Mouse (Mus musculus): ENCODE measurements around the gene Spats2l. TPM values are rescaled to one million over a fixed set of nuclear protein-coding genes. Genes with fewer than 3 reads are reported as not detected.

Spats2l gene
- total and polyA plus RNA-seq, 3 experiments, result 0.09 to 0.77 (median 0.34) TPM

DNA sequence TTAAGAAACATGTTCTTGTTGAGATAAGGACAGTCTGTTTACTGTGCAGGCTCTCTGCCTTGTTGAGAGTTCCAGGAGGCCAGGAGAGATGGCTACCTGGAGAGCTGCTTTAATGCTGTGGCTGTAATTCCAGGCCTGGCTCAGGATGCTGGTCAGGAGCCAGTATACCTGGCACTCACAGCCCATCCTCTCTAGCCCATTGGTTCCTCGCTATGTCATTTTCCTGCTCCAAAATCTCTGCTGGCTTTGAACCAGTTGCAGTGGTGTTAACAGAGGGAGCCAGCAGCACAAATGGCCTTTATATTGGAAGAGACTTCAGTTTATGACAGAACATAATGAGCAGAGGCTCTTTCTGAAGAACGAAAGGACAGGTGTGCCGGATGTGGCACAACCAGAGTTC, 127.5 kb downstream of the Spats2l start:
- no peaks in the 10 kb centered on the region for H3K9me3 ChIP-seq (replicated peaks; ENCODE audit: low read length)
- DNase-seq (ENCODE audit: extremely low read depth), result no peak
- no peak overlapping the region for H3K27ac ChIP-seq (ENCODE audit: insufficient read depth, low read depth)
- H3K27me3 ChIP-seq (replicated peaks), result no peaks in the 10 kb centered on the region
- H3K4me2 ChIP-seq (ENCODE audit: insufficient read depth, low read depth, poor library complexity, severe bottlenecking), result no peak overlapping the region
- no peak overlapping the region for H3K9ac ChIP-seq (ENCODE audit: insufficient read depth, low read depth)
- in situ Hi-C loops (cut with MboI; ENCODE audit: low pct_ligation_motif_present, low pct_unique_long_range_greater_than_20kb, low sequenced_read_pairs) (no loop called here), dilution Hi-C loops (cut with MboI; ENCODE audit: extremely low pct_ligation_motif_present, extremely low pct_unique_long_range_greater_than_20kb, low sequenced_read_pairs) (no loop called here)
- no peaks in the 10 kb centered on the region for H3K36me3 ChIP-seq (replicated peaks in 1 of 2; ENCODE audit: control insufficient read depth in 1 of 2, insufficient read depth in 1 of 2, low read length in 1 of 2)
- TF ChIP-seq USF2 (conservative IDR thresholded peaks at IDR 0.05; ENCODE audit: low read depth, low read length), result no peak
- H3K4me1 ChIP-seq (ENCODE audit: control insufficient read depth in 1 of 2, insufficient read depth in 2 of 2), result peaks cover 0 to 6% of the 10 kb centered on the region in 2 experiments; a peak in 1 of 4 replicates
- no peak overlapping the region for H3K4me3 ChIP-seq (replicated peaks in 1 of 3; ENCODE audit: low read depth in 2 of 3, low read length in 2 of 3, poor library complexity in 1 of 3)
- H3K79me2 ChIP-seq (replicated peaks; ENCODE audit: control insufficient read depth, extremely low read depth, insufficient read depth, poor library complexity, severe bottlenecking), result no peaks in the 10 kb centered on the region

DNA sequence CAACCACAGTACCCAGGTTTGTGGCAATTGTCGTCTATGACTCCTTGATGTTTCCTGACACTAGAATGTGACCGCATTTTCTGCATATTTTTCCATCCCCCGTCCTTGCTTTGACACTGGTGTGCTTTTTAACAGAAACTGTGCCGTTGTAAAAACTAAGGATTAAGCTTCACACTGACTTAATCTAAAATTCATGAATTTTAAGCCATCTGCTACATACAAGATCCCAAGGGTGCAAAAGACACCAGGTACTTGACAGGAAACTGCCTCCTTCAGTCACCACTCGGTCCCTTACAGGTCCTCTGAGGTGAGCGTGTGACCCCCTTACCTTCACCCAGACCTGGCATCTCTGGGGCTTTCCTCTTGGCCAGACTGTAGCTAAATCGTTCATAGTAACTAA, 129.8 kb downstream of the Spats2l start:
- H3K27me3 ChIP-seq (replicated peaks), result no peaks in the 10 kb centered on the region
- H3K36me3 ChIP-seq (replicated peaks in 1 of 2; ENCODE audit: control insufficient read depth in 1 of 2, insufficient read depth in 1 of 2, low read length in 1 of 2), result no peaks in the 10 kb centered on the region
- DNase-seq (ENCODE audit: extremely low read depth), result no peak
- TF ChIP-seq EP300 (IDR thresholded peaks at IDR 0.05; ENCODE audit: low read length) (peak; percentile 27; the same call in 1 of the 2 replicates), ZC3H11A (IDR thresholded peaks at IDR 0.05; ENCODE audit: low read depth, low read length) (no peak), CHD2 (IDR thresholded peaks at IDR 0.05; ENCODE audit: low read length) (peak; percentile 28; the same call in 1 of the 2 replicates)
- no peak overlapping the region for H3K27ac ChIP-seq (ENCODE audit: insufficient read depth, low read depth)
- H3K4me3 ChIP-seq (replicated peaks in 1 of 3; ENCODE audit: low read depth in 2 of 3, low read length in 2 of 3, poor library complexity in 1 of 3), result no peak overlapping the region
- H3K4me2 ChIP-seq (ENCODE audit: insufficient read depth, low read depth, poor library complexity, severe bottlenecking), result no peak overlapping the region
- H3K9ac ChIP-seq (ENCODE audit: insufficient read depth, low read depth), result no peak overlapping the region
- no peaks in the 10 kb centered on the region for H3K9me3 ChIP-seq (replicated peaks; ENCODE audit: low read length)
- dilution Hi-C loops (cut with MboI; ENCODE audit: extremely low pct_ligation_motif_present, extremely low pct_unique_long_range_greater_than_20kb, low sequenced_read_pairs) (no loop called here), in situ Hi-C loops (cut with MboI; ENCODE audit: low pct_ligation_motif_present, low pct_unique_long_range_greater_than_20kb, low sequenced_read_pairs) (no loop called here)
- H3K4me1 ChIP-seq (ENCODE audit: control insufficient read depth in 1 of 2, insufficient read depth in 2 of 2), result peaks cover 0 to 12% of the 10 kb centered on the region in 2 experiments; a peak in 1 of 4 replicates
- no peaks in the 10 kb centered on the region for H3K79me2 ChIP-seq (replicated peaks; ENCODE audit: control insufficient read depth, extremely low read depth, insufficient read depth, poor library complexity, severe bottlenecking)

- H3K4me2 ChIP-seq (ENCODE audit: insufficient read depth, low read depth, poor library complexity, severe bottlenecking), result no peak overlapping the region
- no peak overlapping the region for H3K4me3 ChIP-seq (replicated peaks in 1 of 3; ENCODE audit: low read depth in 2 of 3, low read length in 2 of 3, poor library complexity in 1 of 3)
- H3K79me2 ChIP-seq (replicated peaks; ENCODE audit: control insufficient read depth, extremely low read depth, insufficient read depth, poor library complexity, severe bottlenecking), result no peaks in the 10 kb centered on the region
- H3K36me3 ChIP-seq (replicated peaks in 1 of 2; ENCODE audit: control insufficient read depth in 1 of 2, insufficient read depth in 1 of 2, low read length in 1 of 2), result no peaks in the 10 kb centered on the region
- H3K27ac ChIP-seq (ENCODE audit: insufficient read depth, low read depth), result no peak overlapping the region
- DNase-seq (ENCODE audit: extremely low read depth), result no peak
- H3K4me1 ChIP-seq (ENCODE audit: control insufficient read depth in 1 of 2, insufficient read depth in 2 of 2), result peaks cover 0 to 12% of the 10 kb centered on the region in 2 experiments; a peak in 1 of 4 replicates
- H3K27me3 ChIP-seq (replicated peaks), result no peaks in the 10 kb centered on the region
- dilution Hi-C loops (cut with MboI; ENCODE audit: extremely low pct_ligation_motif_present, extremely low pct_unique_long_range_greater_than_20kb, low sequenced_read_pairs), result no loop called here
- no peaks in the 10 kb centered on the region for H3K9me3 ChIP-seq (replicated peaks; ENCODE audit: low read length)
- in situ Hi-C loops (cut with MboI; ENCODE audit: low pct_ligation_motif_present, low pct_unique_long_range_greater_than_20kb, low sequenced_read_pairs), result no loop called here
- TF ChIP-seq JUN (IDR thresholded peaks at IDR 0.05; ENCODE audit: insufficient read depth, low read depth, low read length) (no peak), MAX (IDR thresholded peaks at IDR 0.05; ENCODE audit: low read length) (no peak), RCOR1 (conservative IDR thresholded peaks at IDR 0.05; ENCODE audit: low read depth, low read length) (no peak)
- no peak overlapping the region for H3K9ac ChIP-seq (ENCODE audit: insufficient read depth, low read depth)
These were observed 131.9 kb downstream of the Spats2l start for GRCm38 (mm10) chr1:57905912-57906311.

- in situ Hi-C loops (cut with MboI; ENCODE audit: low pct_ligation_motif_present, low pct_unique_long_range_greater_than_20kb, low sequenced_read_pairs), result no loop called here
- TF ChIP-seq ELF1 (IDR thresholded peaks at IDR 0.05; ENCODE audit: low read depth, low read length), result no peak
- no peak for TF ChIP-seq MAFK (IDR thresholded peaks at IDR 0.05; ENCODE audit: insufficient replicate concordance, low read length)
- TF ChIP-seq MAZ (IDR thresholded peaks at IDR 0.05; ENCODE audit: low read depth, low read length), result no peak
- no peak for TF ChIP-seq EP300 (IDR thresholded peaks at IDR 0.05; ENCODE audit: low read length)
- no peak for TF ChIP-seq PAX5 (IDR thresholded peaks at IDR 0.05; ENCODE audit: low read length)
- no peak for TF ChIP-seq MEF2A (IDR thresholded peaks at IDR 0.05; ENCODE audit: borderline replicate concordance, low read depth, low read length)
- TF ChIP-seq CTCF (conservative IDR thresholded peaks at IDR 0.05 in 1 of 2, IDR thresholded peaks at IDR 0.05 in 1 of 2; ENCODE audit: low read depth in 2 of 2, low read length in 2 of 2), result no peak
- TF ChIP-seq IRF4 (IDR thresholded peaks at IDR 0.05; ENCODE audit: low read depth, low read length), result no peak
- no peak for TF ChIP-seq GABPA (IDR thresholded peaks at IDR 0.05; ENCODE audit: insufficient replicate concordance, low read depth, low read length)
- TF ChIP-seq MYC (IDR thresholded peaks at IDR 0.05; ENCODE audit: low read depth, low read length), result no peak
- TF ChIP-seq POLR2A (IDR thresholded peaks at IDR 0.05; ENCODE audit: low read depth, low read length), result no peak
- no peak for TF ChIP-seq ZMIZ1 (IDR thresholded peaks at IDR 0.05; ENCODE audit: low read depth, low read length)
- TF ChIP-seq TCF12 (IDR thresholded peaks at IDR 0.05; ENCODE audit: low read depth, low read length), result no peak
- TF ChIP-seq ETS1 (conservative IDR thresholded peaks at IDR 0.05; ENCODE audit: low read depth, low read length), result no peak
- TF ChIP-seq MXI1 (IDR thresholded peaks at IDR 0.05; ENCODE audit: low read depth, low read length), result no peak
These were observed 132.3 kb downstream of the Spats2l start for GRCm38 (mm10) chr1:57906312-57906711.

More at GRCm38 (mm10) chr1:57906312-57906711, 132.3 kb downstream of the Spats2l start:
- H3K4me3 ChIP-seq (replicated peaks in 1 of 3; ENCODE audit: low read depth in 2 of 3, low read length in 2 of 3, poor library complexity in 1 of 3), result no peak overlapping the region
- DNase-seq (ENCODE audit: extremely low read depth), result no peak
- H3K79me2 ChIP-seq (replicated peaks; ENCODE audit: control insufficient read depth, extremely low read depth, insufficient read depth, poor library complexity, severe bottlenecking), result no peaks in the 10 kb centered on the region
- no peak overlapping the region for H3K4me2 ChIP-seq (ENCODE audit: insufficient read depth, low read depth, poor library complexity, severe bottlenecking)
- no peaks in the 10 kb centered on the region for H3K27me3 ChIP-seq (replicated peaks)
- H3K4me1 ChIP-seq (ENCODE audit: control insufficient read depth in 1 of 2, insufficient read depth in 2 of 2), result peaks cover 0 to 12% of the 10 kb centered on the region in 2 experiments; a peak in 1 of 4 replicates
- dilution Hi-C loops (cut with MboI; ENCODE audit: extremely low pct_ligation_motif_present, extremely low pct_unique_long_range_greater_than_20kb, low sequenced_read_pairs), result no loop called here
- H3K9me3 ChIP-seq (replicated peaks; ENCODE audit: low read length), result no peaks in the 10 kb centered on the region
- H3K36me3 ChIP-seq (replicated peaks in 1 of 2; ENCODE audit: control insufficient read depth in 1 of 2, insufficient read depth in 1 of 2, low read length in 1 of 2), result no peaks in the 10 kb centered on the region
- H3K27ac ChIP-seq (ENCODE audit: insufficient read depth, low read depth), result no peak overlapping the region
- H3K9ac ChIP-seq (ENCODE audit: insufficient read depth, low read depth), result no peak overlapping the region

Data from CH12.LX (cell line).